Mouse (Mus musculus) colon, adult 2 months (tissue): Measurements from ENCODE around the gene Pex5l. TPM values are rescaled to one million over a fixed set of nuclear protein-coding genes. Genes with fewer than 3 reads are reported as not detected.

Experiments
- polyA plus RNA-seq: library from polyadenylated mRNA; depleted of rRNA; stranded (reverse); fragments of >200 nt; gene quantifications from 2 replicates; pipeline ENCODE4 v1.2.3, GENCODE M21; 2012; rRNA removed

Pex5l gene
- polyA plus RNA-seq = 3.4 and 6.1 TPM in 2 replicates

DNA sequence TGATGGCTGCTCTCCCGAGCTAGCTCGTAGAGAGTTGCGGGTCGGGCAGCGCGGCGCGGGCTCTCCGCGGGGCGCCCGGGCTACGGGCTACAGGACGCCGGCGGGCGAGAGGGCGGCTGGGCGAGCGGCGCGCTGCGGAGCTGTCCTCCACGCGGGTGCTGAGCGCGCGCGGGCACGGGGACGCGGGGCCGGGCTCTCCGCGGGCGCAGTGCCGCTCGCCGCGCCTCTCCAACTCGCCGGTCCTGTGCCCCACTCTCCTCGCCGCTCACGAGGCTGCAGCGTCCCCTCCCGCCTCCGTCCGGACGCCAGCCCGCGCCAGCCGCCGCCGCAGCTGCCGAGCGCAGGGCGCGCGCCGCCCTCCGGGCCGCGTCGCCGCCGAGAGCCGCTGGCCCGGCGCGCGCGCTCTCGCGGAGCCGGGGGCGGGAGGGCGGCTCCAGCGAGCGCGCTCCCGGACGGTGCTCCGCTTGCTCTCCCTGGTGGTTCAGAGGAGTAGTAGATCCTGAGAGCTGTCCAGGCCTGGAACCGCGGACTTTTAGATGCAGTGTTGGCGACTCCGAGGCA is at the start of gene Pex5l:
Gene Pex5l, minus strand, starts transcription at position 347 of the 561 bp plus-strand sequence.

